Mouse (Mus musculus) kidney, embryonic 14.5 days (tissue): ENCODE data around the gene Vmn2r39. TPM values are rescaled to one million over a fixed set of nuclear protein-coding genes. Genes with fewer than 3 reads are reported as not detected.
"Not testable (repeated sequence)": the region's sequence is repeated elsewhere in the genome, so short reads cannot be mapped to it uniquely, and the experiment has no call there.

Experiments
- ATAC-seq: fragments of 200-750 bp; cut with Nextera tagmentation; 2 replicates; pipeline ENCODE4 v1.8.0; 2017; ENCODE audit warnings: moderate number of reproducible peaks, mild to moderate bottlenecking, moderate TSS enrichment, moderate library complexity; ENCODE audit not compliant: low FRiP score, low TSS enrichment
- H3K27ac ChIP-seq: fragments of 300-500 bp; sonication (generic); 2 replicates; pipeline ENCODE4 v1.5.1; 2014; ENCODE audit warnings: low read depth, mild to moderate bottlenecking, low read length, moderate library complexity, mixed read lengths
- H3K27me3 ChIP-seq: fragments of 300-500 bp; sonication (generic); 2 replicates; pipeline ENCODE4 v1.6.1; 2014; ENCODE audit warnings: mild to moderate bottlenecking, low read length; ENCODE audit not compliant: control insufficient read depth, insufficient read depth
- H3K36me3 ChIP-seq: fragments of 300-500 bp; sonication (generic); 2 replicates; pipeline ENCODE4 v1.6.1; 2014; ENCODE audit warnings: low read length, mixed read lengths; ENCODE audit not compliant: control insufficient read depth, insufficient read depth
- H3K4me1 ChIP-seq: fragments of 300-500 bp; sonication (generic); 2 replicates; pipeline ENCODE4 v1.6.1; 2014; ENCODE audit warnings: low read length, mixed read lengths; ENCODE audit not compliant: control insufficient read depth, insufficient read depth
- H3K4me2 ChIP-seq: fragments of 300-500 bp; sonication (generic); replicated peaks from 2 replicates; pipeline ENCODE4 v1.6.1; 2014; ENCODE audit warnings: low read depth, mild to moderate bottlenecking, low read length
- H3K4me3 ChIP-seq: fragments of 300-500 bp; sonication (generic); 2 replicates; pipeline ENCODE4 v1.5.1; 2014; ENCODE audit warnings: mild to moderate bottlenecking, low read length
- H3K9ac ChIP-seq: fragments of 300-500 bp; sonication (generic); 2 replicates; pipeline ENCODE4 v1.6.1; 2014; ENCODE audit warnings: low read depth, mild to moderate bottlenecking, low read length, moderate library complexity
- H3K9me3 ChIP-seq: fragments of 300-500 bp; sonication (generic); 2 replicates; pipeline ENCODE4 v1.6.1; 2016; ENCODE audit warnings: low read length; ENCODE audit not compliant: control insufficient read depth
- WGBS: fragments of 180-500 bp; shearing (Covaris S2); extraction: QIAGEN DNeasy Blood & Tissue Kit; methylation state at CpG from one replicate; pipeline ENCODE4 v1.1.7; 2014; 5-methylcytosine and 5-hydroxymethylcytosine counted together
- polyA plus RNA-seq: library from polyadenylated mRNA; unstranded; fragments of >200 nt; fragmentation: Nextera tagmentation; extraction: Ambion mirVana; gene quantifications from 2 replicates; pipeline ENCODE4 v1.2.1, GENCODE M21; 2014

Vmn2r39 gene
- polyA plus RNA-seq, result not detected in 2 replicates

DNA sequence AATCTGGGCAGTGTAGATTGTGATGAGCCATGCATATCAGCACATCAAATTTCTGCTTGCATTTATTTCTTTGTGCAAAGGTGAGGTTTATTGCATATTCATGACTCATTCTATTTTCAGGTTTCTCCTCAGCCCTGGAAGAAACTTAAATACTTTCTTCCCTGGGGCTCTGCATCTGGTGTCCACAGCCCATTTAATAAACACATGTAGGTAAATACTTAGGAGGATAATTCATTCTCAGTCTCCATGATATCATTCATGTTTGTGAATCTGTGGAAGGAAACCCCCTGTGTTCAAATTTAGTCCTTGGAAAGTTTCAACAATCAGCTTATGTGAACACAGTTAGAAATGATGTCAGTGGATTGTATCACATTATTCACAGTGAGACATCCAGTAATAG, at the start of gene Vmn2r39:
Vmn2r39 (minus strand) TSS at position 101 of the 400 bp plus-strand sequence.
- ATAC-seq, result not testable (repeated sequence)

DNA sequence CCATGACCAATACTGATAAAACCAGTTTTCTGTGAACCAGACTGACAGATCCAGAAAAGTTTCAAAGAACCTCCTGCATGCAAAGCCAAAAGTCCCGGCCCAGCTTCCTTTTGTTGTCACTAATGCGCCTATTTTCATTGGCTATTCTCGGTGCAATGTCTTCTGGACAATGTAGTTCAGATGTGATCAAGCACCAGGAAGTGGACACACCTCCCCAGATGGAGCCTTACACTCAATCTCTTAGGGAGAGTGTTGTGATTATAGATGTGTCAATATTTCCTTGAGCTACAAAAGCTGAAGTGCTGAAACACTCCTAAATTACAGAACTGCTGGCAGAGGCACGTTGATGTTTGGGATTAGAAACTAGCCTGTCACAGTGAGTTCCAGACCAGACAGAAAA, 34.8 kb upstream of the Vmn2r39 start:
- H3K9me3 ChIP-seq, H3K4me1 ChIP-seq, H3K27me3 ChIP-seq, H3K27ac ChIP-seq, H3K4me3 ChIP-seq, H3K9ac ChIP-seq, ATAC-seq, H3K36me3 ChIP-seq, H3K4me2 ChIP-seq: not testable (repeated sequence)
- 83% methylated on average over 4 of the region's 4 CpGs for WGBS

More for the DNA sequence above, at the start of gene Vmn2r39:
- H3K4me1 ChIP-seq, H3K9ac ChIP-seq, H3K36me3 ChIP-seq, H3K4me2 ChIP-seq, H3K9me3 ChIP-seq, H3K27ac ChIP-seq, H3K4me3 ChIP-seq, H3K27me3 ChIP-seq: not testable (repeated sequence)

Other genes starting within 250 kb of the Vmn2r39 start
- not detected in 2 replicates for gene Vmn2r40, start 99.4 kb downstream of the Vmn2r39 start, polyA plus RNA-seq
- gene Vmn2r38, start 67.1 kb upstream of the Vmn2r39 start, polyA plus RNA-seq, result not detected in 2 replicates
- not detected in 2 replicates for gene Vmn2r37, start 192.9 kb upstream of the Vmn2r39 start, polyA plus RNA-seq